Mouse (Mus musculus) testis, adult 2 months (tissue): ENCODE results near the gene Ankrd24.

ENCODE experiments used
- CTCF ChIP-seq: fragments of 200-500 bp; IDR thresholded peaks from 2 replicates; pipeline ENCODE4 v1.5.1; 2012; ENCODE audit warnings: low read depth, mild to moderate bottlenecking, inconsistent platforms, low read length, moderate library complexity; ENCODE audit not compliant: control insufficient read depth, insufficient read depth, insufficient replicate concordance
- POLR2A ChIP-seq: fragments of 200-500 bp; IDR thresholded peaks from 2 replicates; pipeline ENCODE4 v1.6.1; 2012; ENCODE audit warnings: low read depth, mild to moderate bottlenecking, inconsistent platforms, low read length, moderate library complexity; ENCODE audit not compliant: control insufficient read depth

GRCm38 (mm10) chr10:81626994-81627835 lies 1.1 kb upstream of the Ankrd24 start, which contains the start of gene Sirt6:
- TF ChIP-seq CTCF (no peak), POLR2A (peak; percentile 85)
